Mouse (Mus musculus) midbrain, embryonic 13.5 days (tissue): ENCODE results near the gene Fut8. TPM values are rescaled to one million over a fixed set of nuclear protein-coding genes. Genes with fewer than 3 reads are reported as not detected.
"Not testable (repeated sequence)": the region's sequence is repeated elsewhere in the genome, so short reads cannot be mapped to it uniquely, and the experiment has no call there.

ENCODE experiments used
- ATAC-seq: fragments of 200-750 bp; cut with Nextera tagmentation; 2 replicates; pipeline ENCODE4 v1.8.0; 2017; ENCODE audit warnings: mild to moderate bottlenecking, moderate TSS enrichment, moderate library complexity
- H3K27ac ChIP-seq: fragments of 300-500 bp; sonication (generic); 2 replicates; pipeline ENCODE4 v1.5.1; 2015; ENCODE audit warnings: inconsistent platforms, mild to moderate bottlenecking, moderate library complexity
- H3K27me3 ChIP-seq: fragments of 300-500 bp; sonication (generic); 2 replicates; pipeline ENCODE4 v1.6.1; 2015; ENCODE audit warnings: mild to moderate bottlenecking, inconsistent platforms
- H3K36me3 ChIP-seq: fragments of 300-500 bp; sonication (generic); 2 replicates; pipeline ENCODE4 v1.6.1; 2015; ENCODE audit warnings: mild to moderate bottlenecking, inconsistent platforms
- H3K4me1 ChIP-seq: fragments of 300-500 bp; sonication (generic); replicated peaks from 2 replicates; pipeline ENCODE4 v1.6.1; 2015; ENCODE audit warnings: inconsistent platforms
- H3K4me2 ChIP-seq: fragments of 300-500 bp; sonication (generic); replicated peaks from 2 replicates; pipeline ENCODE4 v1.6.1; 2015; ENCODE audit warnings: moderate library complexity, mild to moderate bottlenecking, inconsistent platforms
- H3K4me3 ChIP-seq: fragments of 300-500 bp; sonication (generic); replicated peaks from 2 replicates; pipeline ENCODE4 v1.5.1; 2015; ENCODE audit warnings: mild to moderate bottlenecking, inconsistent platforms
- H3K9ac ChIP-seq: fragments of 300-500 bp; sonication (generic); replicated peaks from 2 replicates; pipeline ENCODE4 v1.6.1; 2015; ENCODE audit warnings: mild to moderate bottlenecking, inconsistent platforms
- H3K9me3 ChIP-seq: fragments of 300-500 bp; sonication (generic); 2 replicates; pipeline ENCODE4 v1.6.1; 2016; ENCODE audit warnings: mild to moderate bottlenecking, inconsistent platforms
- WGBS: fragments of 180-500 bp; shearing (Covaris S2); methylation state at CpG from one replicate; pipeline ENCODE4 v1.1.7; 2015; 5-methylcytosine and 5-hydroxymethylcytosine counted together
- polyA plus RNA-seq: library from polyadenylated mRNA; unstranded; fragments of >200 nt; fragmentation: Nextera tagmentation; extraction: Ambion mirVana; gene quantifications from 2 replicates; pipeline ENCODE4 v1.2.1, GENCODE M21; 2015

Gene Fut8
- polyA plus RNA-seq, 1 experiment from 2014 or later = 51.1 TPM

DNA sequence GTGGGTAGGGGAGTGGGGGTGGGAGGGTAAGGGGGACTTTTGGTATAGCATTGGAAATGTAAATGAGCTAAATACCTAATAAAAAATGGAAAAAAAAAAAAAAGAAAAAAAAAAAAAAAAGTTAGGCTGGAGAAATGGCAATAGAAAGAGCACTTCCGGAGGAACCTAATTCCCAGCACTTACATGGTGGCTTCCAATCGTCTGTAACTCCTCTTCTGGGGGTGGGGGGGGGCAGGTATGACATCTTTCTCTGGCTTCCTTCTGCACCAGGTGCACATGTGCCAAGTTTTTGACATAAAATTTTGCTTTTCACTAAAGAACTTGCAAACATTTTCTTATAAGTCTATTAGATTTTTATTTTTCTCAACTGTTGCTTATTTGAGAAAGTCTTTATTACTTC, 53.9 kb downstream of the Fut8 start:
- not testable (repeated sequence) for H3K4me3 ChIP-seq, H3K27ac ChIP-seq, H3K4me1 ChIP-seq, H3K9me3 ChIP-seq, H3K9ac ChIP-seq, H3K4me2 ChIP-seq, H3K36me3 ChIP-seq, H3K27me3 ChIP-seq, ATAC-seq
- 86% methylated on average over 2 of the region's 2 CpGs for WGBS

DNA sequence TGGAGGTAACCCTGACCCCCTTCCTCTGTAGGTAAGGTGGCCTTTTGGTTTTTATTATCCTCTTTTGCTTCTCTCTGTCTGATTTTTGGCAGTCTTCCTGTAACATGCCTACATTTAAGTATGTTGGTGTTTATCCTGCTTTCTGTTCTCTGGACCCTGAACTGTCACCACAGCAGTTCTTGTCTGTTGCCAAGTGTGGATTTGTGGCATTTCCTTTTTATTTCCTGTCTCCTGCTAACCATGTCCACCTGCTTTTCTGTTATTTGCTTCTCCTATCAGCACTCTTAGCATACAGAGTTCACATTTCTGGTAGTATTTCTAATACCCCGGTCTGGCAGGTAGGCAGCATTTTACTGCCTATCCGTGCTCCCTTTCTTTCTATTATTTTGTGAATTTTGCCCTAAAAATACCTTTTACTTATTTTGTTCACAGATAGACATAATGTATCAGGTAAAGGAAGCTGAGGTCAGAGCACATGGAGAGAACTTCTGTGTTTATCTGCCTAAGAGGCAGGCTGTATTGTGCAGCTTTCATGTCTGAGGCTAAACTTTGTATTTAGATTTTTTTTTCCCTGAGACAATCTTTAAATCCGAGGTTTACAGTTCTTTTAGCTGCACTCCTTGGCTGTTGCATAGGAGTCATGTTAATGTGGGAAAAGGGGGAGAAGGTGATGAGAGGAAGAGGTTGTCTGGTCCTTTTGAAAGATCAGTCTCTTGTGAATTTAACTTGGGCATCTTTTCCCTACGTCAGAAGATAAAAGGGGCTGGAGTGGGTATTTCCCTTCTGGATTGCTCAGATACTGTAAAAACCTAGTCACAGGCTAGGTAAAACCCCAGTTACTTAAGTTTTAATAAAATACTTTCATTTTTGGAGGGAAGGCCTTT, 54.7 kb downstream of the Fut8 start:
- Histone ChIP-seq H3K27me3 (no peaks in the 10 kb centered on the region), H3K4me1 (no peaks in the 10 kb centered on the region), H3K4me2 (no peak overlapping the region), H3K36me3 (no peaks in the 10 kb centered on the region), H3K9me3 (no peaks in the 10 kb centered on the region), H3K4me3 (no peak overlapping the region), H3K9ac (no peak overlapping the region), H3K27ac (no peak overlapping the region)
- WGBS = 70% methylated on average over 4 of the region's 4 CpGs
- ATAC-seq = no peak

DNA sequence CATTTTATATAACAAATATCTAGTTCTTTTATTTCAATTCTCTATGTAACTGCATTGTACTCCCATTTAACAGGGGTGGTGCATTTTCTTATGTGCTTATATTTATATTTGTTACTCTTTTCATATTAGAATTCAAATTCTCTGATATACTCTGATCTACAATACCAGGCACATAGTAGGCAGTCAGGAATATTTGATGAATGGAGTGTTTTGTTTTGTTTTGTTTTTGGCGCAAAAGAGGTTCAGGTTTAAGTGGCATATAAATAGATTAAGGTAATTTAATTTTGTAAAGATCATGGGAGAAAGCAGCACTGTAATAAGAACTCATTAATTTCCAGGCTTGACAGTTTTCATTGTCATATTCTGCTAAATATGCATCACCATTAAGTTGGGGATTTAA, 58.2 kb downstream of the Fut8 start:
- Histone ChIP-seq H3K9me3 (no peaks in the 10 kb centered on the region), H3K27me3 (no peaks in the 10 kb centered on the region), H3K36me3 (no peaks in the 10 kb centered on the region), H3K4me2 (no peak overlapping the region), H3K27ac (no peak overlapping the region), H3K4me3 (no peak overlapping the region), H3K4me1 (no peaks in the 10 kb centered on the region), H3K9ac (no peak overlapping the region)
- 89% methylated on average over 1 of the region's 1 CpGs for WGBS
- ATAC-seq = no peak

DNA sequence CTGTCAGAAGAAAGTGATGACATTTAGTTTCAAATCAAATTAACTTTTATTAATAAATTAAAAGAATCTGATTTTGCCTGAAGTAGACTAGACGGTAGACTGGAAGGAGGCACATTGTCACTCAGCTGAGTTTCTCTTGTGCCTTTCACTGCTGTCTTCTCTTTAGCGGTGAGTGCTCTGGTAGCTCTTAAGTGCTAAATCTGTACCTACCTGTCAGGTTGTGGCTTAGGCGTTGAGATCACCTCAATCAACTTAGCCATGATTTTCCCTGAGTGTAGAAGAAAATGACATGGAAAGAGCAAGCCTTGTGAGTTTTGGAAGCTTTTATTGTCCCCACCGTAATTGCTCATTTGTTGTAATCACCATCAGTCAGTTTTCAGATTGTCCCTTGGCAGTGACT, 59.2 kb downstream of the Fut8 start:
- ATAC-seq = no peak

DNA sequence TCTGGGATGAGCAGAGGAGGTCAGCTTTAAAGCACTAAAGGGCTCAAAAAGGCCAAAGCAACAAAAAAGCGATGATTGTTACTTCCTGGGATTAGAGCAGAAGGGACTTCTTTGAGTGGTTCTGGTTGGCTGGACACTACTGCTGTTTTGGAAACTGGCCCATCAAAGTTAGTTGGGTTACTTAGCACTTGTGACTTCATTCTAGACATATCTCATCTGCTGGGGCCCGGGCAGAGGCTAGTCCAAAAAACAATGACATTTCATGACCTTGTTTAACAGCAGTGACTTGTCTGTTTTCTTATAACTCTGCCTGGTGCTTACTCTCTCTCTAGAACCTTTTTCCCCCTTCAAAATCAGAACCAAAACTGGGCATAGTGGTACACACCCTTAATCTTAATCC, 59.9 kb downstream of the Fut8 start:
- WGBS = 81% methylated on average over 2 of the region's 2 CpGs
- Histone ChIP-seq H3K9me3 (no peaks in the 10 kb centered on the region), H3K27me3 (no peaks in the 10 kb centered on the region), H3K4me2 (no peak overlapping the region), H3K4me1 (no peaks in the 10 kb centered on the region), H3K9ac (no peak overlapping the region), H3K36me3 (no peaks in the 10 kb centered on the region), H3K27ac (no peak overlapping the region), H3K4me3 (no peak overlapping the region)
- no peak for ATAC-seq

More for the DNA sequence above, 59.2 kb downstream of the Fut8 start:
- Histone ChIP-seq H3K4me3 (no peak overlapping the region), H3K9ac (no peak overlapping the region), H3K36me3 (no peaks in the 10 kb centered on the region), H3K4me1 (no peaks in the 10 kb centered on the region), H3K27me3 (no peaks in the 10 kb centered on the region), H3K9me3 (no peaks in the 10 kb centered on the region), H3K27ac (no peak overlapping the region), H3K4me2 (no peak overlapping the region)
- 93% methylated on average over 4 of the region's 4 CpGs for WGBS

DNA sequence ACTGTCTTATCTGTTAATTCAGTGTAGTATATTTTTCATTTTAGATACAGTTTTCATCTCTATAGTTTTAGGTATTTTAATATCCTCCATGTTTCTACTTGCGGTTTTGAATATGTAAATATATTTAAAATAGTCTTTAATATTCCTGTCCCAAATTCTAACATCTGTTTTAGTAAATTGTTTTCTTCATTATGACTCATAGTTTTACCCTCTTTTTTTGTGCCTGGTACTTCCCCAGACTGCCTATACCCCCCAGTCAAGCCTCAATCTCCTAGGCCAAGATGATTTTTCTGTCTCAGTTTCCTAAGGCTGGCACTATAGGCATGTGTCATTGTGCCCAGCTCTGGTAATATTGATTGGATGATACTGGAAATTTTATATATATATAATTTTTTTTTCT, 64.1 kb downstream of the Fut8 start:
- Histone ChIP-seq H3K4me2 (no peak overlapping the region), H3K4me3 (no peak overlapping the region), H3K36me3 (no peaks in the 10 kb centered on the region), H3K27ac (no peak overlapping the region), H3K4me1 (no peaks in the 10 kb centered on the region), H3K9ac (no peak overlapping the region), H3K27me3 (no peaks in the 10 kb centered on the region), H3K9me3 (no peaks in the 10 kb centered on the region)
- WGBS = 91% methylated on average over 1 of the region's 1 CpGs
- ATAC-seq = no peak

DNA sequence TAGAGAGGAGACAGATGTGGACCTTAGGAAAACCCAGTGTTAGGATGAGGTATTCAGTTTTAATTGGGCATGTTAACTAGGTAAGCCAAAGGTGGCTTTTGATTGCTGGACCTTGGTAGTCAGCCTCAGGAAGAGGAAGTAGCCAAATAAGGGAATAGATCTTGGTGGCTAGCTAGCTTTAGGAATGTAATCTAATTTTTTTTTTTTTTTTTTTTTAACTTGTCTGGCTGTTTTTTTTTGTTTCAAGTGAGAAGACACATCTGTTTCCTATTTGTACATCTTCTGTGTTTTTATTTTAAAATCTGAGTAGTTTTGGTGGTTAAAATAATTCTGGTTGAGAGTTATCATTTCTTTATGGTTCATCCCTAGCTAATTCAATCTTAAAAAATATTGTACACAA, 65.4 kb downstream of the Fut8 start:
- H3K27ac ChIP-seq = no peak overlapping the region
- no peaks in the 10 kb centered on the region for H3K4me1 ChIP-seq
- H3K9ac ChIP-seq = no peak overlapping the region
- H3K36me3 ChIP-seq = no peaks in the 10 kb centered on the region
- H3K4me3 ChIP-seq = no peak overlapping the region
- H3K4me2 ChIP-seq = no peak overlapping the region
- no peaks in the 10 kb centered on the region for H3K27me3 ChIP-seq
- H3K9me3 ChIP-seq = no peaks in the 10 kb centered on the region
- no peak for ATAC-seq

DNA sequence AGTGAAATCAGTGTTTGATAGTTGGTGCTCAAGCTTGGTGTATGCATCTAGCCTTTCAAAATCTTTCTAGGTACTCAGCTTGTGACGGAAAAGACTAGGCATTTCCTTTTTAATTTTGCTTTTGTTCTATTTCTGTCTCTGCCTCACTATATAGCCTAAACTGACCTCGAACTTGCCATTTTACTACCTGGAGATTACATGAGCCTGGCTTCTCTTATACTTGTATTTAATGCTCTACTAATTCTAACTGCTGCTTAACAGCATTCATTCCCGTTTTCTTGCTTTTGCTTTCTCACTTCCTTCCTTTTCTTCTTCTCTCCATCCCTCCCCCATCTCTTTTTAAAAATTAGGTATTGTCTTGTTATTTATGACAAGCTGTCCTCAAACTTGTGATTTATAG, 67.6 kb downstream of the Fut8 start:
- Histone ChIP-seq H3K27ac (no peak overlapping the region), H3K4me1 (no peaks in the 10 kb centered on the region), H3K27me3 (no peaks in the 10 kb centered on the region), H3K9me3 (no peaks in the 10 kb centered on the region), H3K9ac (no peak overlapping the region), H3K4me2 (no peak overlapping the region), H3K36me3 (no peaks in the 10 kb centered on the region), H3K4me3 (no peak overlapping the region)
- 88% methylated on average over 3 of the region's 3 CpGs for WGBS
- no peak for ATAC-seq

DNA sequence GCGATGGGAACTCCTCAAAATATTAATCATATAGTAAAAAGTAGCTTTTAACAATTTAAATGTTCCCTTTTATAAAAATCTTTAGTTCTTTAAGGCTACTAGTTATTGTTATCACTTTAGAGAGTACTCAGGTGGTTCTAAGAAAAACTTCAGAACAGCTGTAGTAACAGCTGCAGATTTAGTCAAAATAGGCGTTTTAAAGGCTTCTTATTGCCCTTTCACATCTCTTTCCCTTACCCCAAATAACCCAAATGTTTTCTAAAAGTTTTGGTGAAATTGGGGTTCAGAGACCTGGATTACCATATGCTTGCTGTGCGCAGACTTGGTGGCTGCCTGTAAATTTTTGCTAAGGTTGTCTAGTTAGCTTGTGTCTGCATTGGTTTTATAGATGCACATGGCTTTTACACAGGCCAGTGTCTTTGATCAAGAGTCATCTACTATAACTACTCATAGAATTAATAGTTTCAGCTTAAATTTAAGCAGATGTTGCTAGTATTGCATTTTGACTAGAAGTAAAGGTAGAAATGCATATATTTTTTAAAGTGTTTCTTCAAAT, 68.9 kb downstream of the Fut8 start:
- 91% methylated on average over 3 of the region's 3 CpGs for WGBS
- Histone ChIP-seq H3K4me3 (no peak overlapping the region), H3K36me3 (no peaks in the 10 kb centered on the region), H3K27me3 (no peaks in the 10 kb centered on the region), H3K9ac (no peak overlapping the region), H3K4me2 (no peak overlapping the region), H3K9me3 (no peaks in the 10 kb centered on the region), H3K27ac (no peak overlapping the region), H3K4me1 (no peaks in the 10 kb centered on the region)
- ATAC-seq = no peak

DNA sequence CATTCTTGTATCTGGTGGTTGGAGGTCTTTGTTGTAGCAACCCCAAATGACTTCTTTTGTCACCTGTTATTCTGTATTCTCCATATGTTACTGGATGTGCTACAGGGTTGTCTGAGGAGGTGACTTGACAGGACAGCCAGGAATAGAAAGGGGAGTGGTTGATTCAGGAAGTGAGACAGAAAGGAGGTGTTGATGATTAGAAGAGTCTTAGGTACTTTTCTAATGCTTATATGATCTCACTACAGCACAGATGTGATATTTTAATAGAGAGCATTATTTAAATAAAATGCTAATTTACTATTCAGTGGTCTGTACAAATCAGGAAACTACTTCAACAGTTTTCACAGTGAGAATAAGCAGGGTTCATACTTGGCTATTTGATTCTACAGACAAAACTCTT, 71.6 kb downstream of the Fut8 start:
- no peak overlapping the region for H3K4me2 ChIP-seq
- no peak overlapping the region for H3K4me3 ChIP-seq
- no peaks in the 10 kb centered on the region for H3K27me3 ChIP-seq
- no peaks in the 10 kb centered on the region for H3K36me3 ChIP-seq
- no peaks in the 10 kb centered on the region for H3K9me3 ChIP-seq
- H3K9ac ChIP-seq = no peak overlapping the region
- no peaks in the 10 kb centered on the region for H3K4me1 ChIP-seq
- ATAC-seq = no peak
- no peak overlapping the region for H3K27ac ChIP-seq

DNA sequence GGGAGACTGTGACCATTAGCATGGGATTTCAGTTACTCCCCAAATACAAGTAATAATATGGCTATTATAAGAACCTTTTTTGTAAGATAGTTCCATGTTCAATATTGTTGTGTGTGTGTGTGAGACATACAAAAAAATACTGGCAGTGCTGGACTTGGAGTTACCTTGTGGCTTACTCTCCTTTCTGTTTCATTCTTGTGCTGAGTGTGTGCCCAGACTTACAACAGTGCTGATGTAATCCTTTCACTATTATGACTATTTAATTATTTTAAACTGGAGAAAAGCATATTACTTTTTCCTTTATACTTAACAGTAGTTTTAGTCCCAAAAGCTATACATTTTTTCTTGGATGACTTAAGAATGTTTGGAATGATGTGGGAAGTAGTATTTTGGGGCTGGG, 75.6 kb downstream of the Fut8 start:
- Histone ChIP-seq H3K4me3 (no peak overlapping the region), H3K27me3 (no peaks in the 10 kb centered on the region), H3K9ac (no peak overlapping the region), H3K4me1 (no peaks in the 10 kb centered on the region), H3K4me2 (no peak overlapping the region), H3K27ac (no peak overlapping the region), H3K36me3 (no peaks in the 10 kb centered on the region), H3K9me3 (no peaks in the 10 kb centered on the region)
- no peak for ATAC-seq

DNA sequence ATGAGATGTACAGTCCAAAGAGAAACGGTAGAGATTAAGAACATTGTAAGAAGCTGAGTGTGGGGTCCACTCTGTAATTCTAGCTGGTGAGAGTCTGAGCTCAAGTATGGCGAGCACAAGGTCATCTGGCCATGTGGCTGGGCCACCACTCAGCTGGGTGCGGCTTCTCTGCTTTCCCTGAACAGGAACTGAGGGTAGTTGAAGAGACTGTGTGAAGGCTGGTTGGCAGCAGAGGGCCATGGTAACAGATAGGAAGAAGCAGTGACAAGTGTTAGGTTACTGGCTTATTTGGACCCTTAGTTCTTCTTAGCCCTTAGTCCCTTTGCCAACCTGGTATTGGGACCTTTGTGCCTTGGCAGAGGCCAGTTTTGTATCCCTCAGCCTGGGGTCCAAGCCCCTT, 86.2 kb downstream of the Fut8 start:
- Histone ChIP-seq H3K4me1 (no peaks in the 10 kb centered on the region), H3K27me3 (no peaks in the 10 kb centered on the region), H3K4me2 (no peak overlapping the region), H3K9ac (no peak overlapping the region), H3K27ac (no peak overlapping the region), H3K36me3 (no peaks in the 10 kb centered on the region), H3K4me3 (no peak overlapping the region), H3K9me3 (no peaks in the 10 kb centered on the region)
- no peak for ATAC-seq
- 74% methylated on average over 3 of the region's 3 CpGs for WGBS

DNA sequence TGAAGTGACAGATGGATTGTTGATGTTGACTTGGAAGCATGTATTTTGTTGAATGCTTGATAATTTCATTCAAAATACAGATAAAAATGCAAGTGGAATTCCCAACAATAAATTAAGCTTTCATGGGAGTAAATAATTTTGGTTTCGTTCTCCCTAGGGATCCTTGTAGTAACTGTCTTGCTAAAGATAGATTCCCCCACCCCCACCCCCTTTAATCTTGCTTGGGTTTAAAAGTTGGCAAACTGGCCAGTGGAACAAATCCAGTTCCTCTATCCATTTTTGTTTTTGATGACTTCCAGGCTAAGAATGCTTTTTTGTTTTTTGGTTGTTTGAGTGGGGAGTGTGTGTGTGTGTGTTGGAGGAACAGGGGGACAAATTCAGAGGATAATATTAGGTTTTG, 108.6 kb downstream of the Fut8 start:
- no peak for ATAC-seq
- H3K27ac ChIP-seq = no peak overlapping the region
- no peaks in the 10 kb centered on the region for H3K27me3 ChIP-seq
- H3K4me2 ChIP-seq = no peak overlapping the region
- H3K9ac ChIP-seq = no peak overlapping the region
- 90% methylated on average over 1 of the region's 1 CpGs for WGBS
- H3K4me1 ChIP-seq = no peaks in the 10 kb centered on the region
- no peaks in the 10 kb centered on the region for H3K9me3 ChIP-seq
- no peaks in the 10 kb centered on the region for H3K36me3 ChIP-seq
- no peak overlapping the region for H3K4me3 ChIP-seq
